ENCODE assay signal across 16 mouse cellular contexts in genomic region chr11:118321500-118321899, GRCm38 (mm10). TPM values are rescaled to one million over a fixed set of nuclear protein-coding genes. Genes with fewer than 3 reads are reported as not detected.
DNase-seq lines count a peak whose midpoint lies in the region; ATAC-seq and TF ChIP-seq lines count a peak whose summit lies in the region.
"Had no signal": no experiment of that assay in that cellular context is flagged by ENCODE, and none has a peak within 500 bp of the region (broad histone marks: within the 10 kb centered on the region; RNA-seq: fewer than 3 reads in every experiment).

No protein-coding gene starts in this region.

- no peaks in the 10 kb centered on the region for H3K27me3 ChIP-seq in embryonic facial prominence, embryonic 13.5 days
- no peaks in the 10 kb centered on the region for H3K27me3 ChIP-seq in embryonic facial prominence, embryonic 10.5 days (replicated peaks; ENCODE audit: low read depth, poor library complexity, severe bottlenecking)
- no peaks in the 10 kb centered on the region for H3K27me3 ChIP-seq in kidney, postnatal 0 days (ENCODE audit: insufficient read depth, low read length)
- H3K27me3 ChIP-seq in hindbrain, embryonic 14.5 days (ENCODE audit: control insufficient read depth, insufficient read depth, low read length): no peaks in the 10 kb centered on the region
- H3K27me3 ChIP-seq in myocyte (ENCODE audit: control insufficient read depth, insufficient read depth, insufficient read length): no peaks in the 10 kb centered on the region
- H3K27me3 ChIP-seq in stomach, postnatal 0 days (ENCODE audit: control insufficient read depth, insufficient read depth, low read length): no peaks in the 10 kb centered on the region
- H3K27me3 ChIP-seq: heart, embryonic 15.5 days; liver, embryonic 13.5 days; neural tube, embryonic 12.5 days had no signal

- peaks cover 47% of the 10 kb centered on the region for H3K79me2 ChIP-seq in myocyte (ENCODE audit: control insufficient read depth, insufficient read depth)

- H3K4me1 ChIP-seq in embryonic facial prominence, embryonic 13.5 days: peaks cover 40% of the 10 kb centered on the region
- H3K4me1 ChIP-seq in embryonic facial prominence, embryonic 10.5 days: peaks cover 37% of the 10 kb centered on the region
- H3K4me1 ChIP-seq in kidney, postnatal 0 days (replicated peaks; ENCODE audit: insufficient read depth, low read length): peaks cover 3% of the 10 kb centered on the region; the same call in 1 of the 2 replicates
- peaks cover 15% of the 10 kb centered on the region for H3K4me1 ChIP-seq in hindbrain, embryonic 14.5 days (replicated peaks; ENCODE audit: control insufficient read depth, insufficient read depth, low read length)
- H3K4me1 ChIP-seq in stomach, postnatal 0 days (replicated peaks; ENCODE audit: control insufficient read depth, insufficient read depth): no peaks in the 10 kb centered on the region

- no peak for TF ChIP-seq CTCF in kidney, postnatal 0 days (IDR thresholded peaks at IDR 0.05; ENCODE audit: low read depth)
- TF ChIP-seq CTCF in stomach, postnatal 0 days (IDR thresholded peaks at IDR 0.05; ENCODE audit: low read depth): no peak

- no peak overlapping the region for H3K4me3 ChIP-seq in embryonic facial prominence, embryonic 13.5 days
- H3K4me3 ChIP-seq in embryonic facial prominence, embryonic 10.5 days: no peak overlapping the region
- H3K4me3 ChIP-seq in kidney, postnatal 0 days (replicated peaks; ENCODE audit: low read depth, low read length): no peak overlapping the region
- no peak overlapping the region for H3K4me3 ChIP-seq in hindbrain, embryonic 14.5 days (replicated peaks; ENCODE audit: low read length)
- no peak overlapping the region for H3K4me3 ChIP-seq in myocyte
- H3K4me3 ChIP-seq in stomach, postnatal 0 days (ENCODE audit: low read depth, low read length): no peak overlapping the region
- H3K4me3 ChIP-seq: heart, embryonic 15.5 days; left cerebral cortex, adult 2 months; liver, embryonic 13.5 days; neural tube, embryonic 12.5 days had no signal

- no peak for DNase-seq in embryonic facial prominence, embryonic 10.5 days (ENCODE audit: low spot score)
- peak; percentile 67 for DNase-seq in kidney, postnatal 0 days (ENCODE audit: low spot score)
- DNase-seq in kidney, adult 8-10 months: no peak
- peak; percentile 45 for DNase-seq in hindbrain, embryonic 14.5 days (ENCODE audit: low spot score)
- DNase-seq in stomach, postnatal 0 days (ENCODE audit: low spot score): no peak
- no peak for DNase-seq in yolk sac, embryonic 10.5 days (ENCODE audit: low spot score)
- DNase-seq: cerebellum, adult 18-20 months; gastrocnemius, postnatal 25 days; liver, embryonic 13.5 days; lung, postnatal 10 days had no signal

- ATAC-seq in embryonic facial prominence, embryonic 13.5 days (ENCODE audit: insufficient number of reproducible peaks, insufficient read depth, low FRiP score, low TSS enrichment, low read depth): no peak
- peak; percentile 18; the same call in 1 of the 2 replicates for ATAC-seq in kidney, postnatal 0 days (replicated peaks; ENCODE audit: low FRiP score, low read depth)
- ATAC-seq in hindbrain, embryonic 14.5 days (ENCODE audit: low FRiP score): no peak
- ATAC-seq in stomach, postnatal 0 days (ENCODE audit: low FRiP score, low TSS enrichment): no peak

- H3K27ac ChIP-seq in embryonic facial prominence, embryonic 13.5 days: peak overlapping the region; percentile 23; the same call in 1 of the 2 replicates
- H3K27ac ChIP-seq in embryonic facial prominence, embryonic 10.5 days (replicated peaks): no peak overlapping the region
- 0 out of 2 replicates have a peak overlapping the region, but pooled peaks have one; percentile 20 for H3K27ac ChIP-seq in kidney, postnatal 0 days
- H3K27ac ChIP-seq in hindbrain, embryonic 14.5 days: no peak overlapping the region
- no peak overlapping the region; the same call in 1 of the 2 replicates for H3K27ac ChIP-seq in stomach, postnatal 0 days (replicated peaks)
- H3K27ac ChIP-seq: heart, embryonic 15.5 days; left cerebral cortex, adult 2 months; liver, embryonic 13.5 days; neural tube, embryonic 12.5 days had no signal

- H3K9me3 ChIP-seq in embryonic facial prominence, embryonic 13.5 days: no peaks in the 10 kb centered on the region
- no peaks in the 10 kb centered on the region for H3K9me3 ChIP-seq in embryonic facial prominence, embryonic 10.5 days
- H3K9me3 ChIP-seq in kidney, postnatal 0 days (replicated peaks; ENCODE audit: low read length): no peaks in the 10 kb centered on the region
- no peaks in the 10 kb centered on the region for H3K9me3 ChIP-seq in hindbrain, embryonic 14.5 days (ENCODE audit: control insufficient read depth, low read length)
- H3K9me3 ChIP-seq in stomach, postnatal 0 days (ENCODE audit: control insufficient read depth, low read length): no peaks in the 10 kb centered on the region
- H3K9me3 ChIP-seq: heart, embryonic 15.5 days; liver, embryonic 13.5 days; neural tube, embryonic 12.5 days had no signal

- H3ac ChIP-seq in myocyte (ENCODE audit: control insufficient read depth, insufficient read length): no peak overlapping the region

- H3K9ac ChIP-seq in embryonic facial prominence, embryonic 13.5 days: no peak overlapping the region
- H3K9ac ChIP-seq in kidney, postnatal 0 days (ENCODE audit: low read depth, low read length): no peak overlapping the region
- no peak overlapping the region for H3K9ac ChIP-seq in hindbrain, embryonic 14.5 days
- no peak overlapping the region for H3K9ac ChIP-seq in stomach, postnatal 0 days (ENCODE audit: low read length)
- H3K9ac ChIP-seq: heart, embryonic 15.5 days; liver, embryonic 13.5 days; neural tube, embryonic 12.5 days had no signal

- H3K4me2 ChIP-seq in embryonic facial prominence, embryonic 13.5 days: no peak overlapping the region
- H3K4me2 ChIP-seq in kidney, postnatal 0 days (ENCODE audit: low read length): no peak overlapping the region
- H3K4me2 ChIP-seq in hindbrain, embryonic 14.5 days (replicated peaks): no peak overlapping the region
- peak overlapping the region; percentile 57 for H3K4me2 ChIP-seq in myocyte (ENCODE audit: low read depth)
- H3K4me2 ChIP-seq in stomach, postnatal 0 days (replicated peaks; ENCODE audit: low read depth): no peak overlapping the region
- H3K4me2 ChIP-seq: heart, embryonic 15.5 days; liver, embryonic 13.5 days; neural tube, embryonic 12.5 days had no signal

- peak; percentile 5 for TF ChIP-seq POLR2A in myocyte (IDR thresholded peaks at IDR 0.05; ENCODE audit: insufficient read length, low read depth)

- WGBS in embryonic facial prominence, embryonic 13.5 days: 77% methylated on average over 7 of the region's 7 CpGs
- WGBS in embryonic facial prominence, embryonic 10.5 days: 84% methylated on average over 7 of the region's 7 CpGs
- WGBS in kidney, postnatal 0 days: 45% methylated on average over 7 of the region's 7 CpGs
- WGBS in hindbrain, embryonic 14.5 days: 58% methylated on average over 7 of the region's 7 CpGs
- 84% methylated on average over 7 of the region's 7 CpGs for WGBS in stomach, postnatal 0 days

- no peak for TF ChIP-seq EP300 in stomach, postnatal 0 days (optimal IDR thresholded peaks at IDR 0.05)

- H3K36me3 ChIP-seq in embryonic facial prominence, embryonic 13.5 days: peaks cover 45% of the 10 kb centered on the region
- H3K36me3 ChIP-seq in embryonic facial prominence, embryonic 10.5 days (replicated peaks): peaks cover 59% of the 10 kb centered on the region
- 0 out of 2 replicates have a peak, but pooled peaks cover 14% of the 10 kb centered on the region for H3K36me3 ChIP-seq in kidney, postnatal 0 days (ENCODE audit: insufficient read depth, low read length)
- H3K36me3 ChIP-seq in hindbrain, embryonic 14.5 days (replicated peaks; ENCODE audit: control insufficient read depth, insufficient read depth): 0 out of 2 replicates have a peak, but pooled peaks cover 5% of the 10 kb centered on the region
- H3K36me3 ChIP-seq in myocyte (ENCODE audit: control insufficient read depth, insufficient read depth): peaks cover 29% of the 10 kb centered on the region
- no peaks in the 10 kb centered on the region; the same call in 1 of the 2 replicates for H3K36me3 ChIP-seq in stomach, postnatal 0 days (ENCODE audit: control insufficient read depth, insufficient read depth, low read length)
- H3K36me3 ChIP-seq: liver, embryonic 13.5 days had no signal

TF ChIP-seq in myocyte, 11 proteins besides CTCF, POLR2A, EP300 and RAD21 (continues in another document):
- TF ChIP-seq MAX (IDR thresholded peaks at IDR 0.05; ENCODE audit: low read depth): no peak
- TF ChIP-seq SRF (IDR thresholded peaks at IDR 0.05; ENCODE audit: control insufficient read depth, insufficient read length, low read depth): no peak
- no peak for TF ChIP-seq E2F4 (IDR thresholded peaks at IDR 0.05; ENCODE audit: insufficient read depth)
- no peak for TF ChIP-seq CEBPB (IDR thresholded peaks at IDR 0.05; ENCODE audit: insufficient read depth, poor library complexity, severe bottlenecking)

RNA-seq across cellular contexts. Expression of gene Cep295nl, which starts 20.8 kb away (rescaled TPM):
- 0.58 and 0.74 TPM in 2 replicates for polyA plus RNA-seq in embryonic facial prominence, embryonic 13.5 days (2015; fragmentation: Nextera tagmentation; extraction: Ambion mirVana)
- 0.13 and 0.56 TPM in 2 replicates for polyA plus RNA-seq in embryonic facial prominence, embryonic 10.5 days (2016; fragmentation: Nextera tagmentation; extraction: Ambion mirVana)
- polyA plus RNA-seq in kidney, postnatal 0 days (2015; fragmentation: Nextera tagmentation; extraction: Ambion mirVana): 0.46 and 0.54 TPM in 2 replicates
- polyA plus RNA-seq in hindbrain, embryonic 14.5 days (2014; fragmentation: Nextera tagmentation; extraction: Ambion mirVana): 0.17 TPM in 1 of 2 replicates, not detected in the other
- polyA plus RNA-seq in myocyte (2012; fragmentation: generic; extraction: Trizol): 0.60 TPM
- polyA plus RNA-seq in stomach, postnatal 0 days (2015; fragmentation: Nextera tagmentation; extraction: Ambion mirVana): 0.51 and 0.53 TPM in 2 replicates
- polyA plus RNA-seq: large intestine, adult 2 months; liver, embryonic 13.5 days had no signal

RNA-seq across cellular contexts. Expression of gene Usp36, which starts 31.5 kb away (rescaled TPM):
- polyA plus RNA-seq in embryonic facial prominence, embryonic 13.5 days (2015; fragmentation: Nextera tagmentation; extraction: Ambion mirVana): 22.8 and 24.0 TPM in 2 replicates
- polyA plus RNA-seq in embryonic facial prominence, embryonic 10.5 days (2016; fragmentation: Nextera tagmentation; extraction: Ambion mirVana): 24.1 and 24.2 TPM in 2 replicates
- 10.9 and 11.9 TPM in 2 replicates for polyA plus RNA-seq in kidney, postnatal 0 days (2015; fragmentation: Nextera tagmentation; extraction: Ambion mirVana)
- polyA plus RNA-seq in hindbrain, embryonic 14.5 days (2014; fragmentation: Nextera tagmentation; extraction: Ambion mirVana): 11.9 and 13.6 TPM in 2 replicates
- 19.5 TPM for polyA plus RNA-seq in myocyte (2012; fragmentation: generic; extraction: Trizol)
- 8.1 and 8.9 TPM in 2 replicates for polyA plus RNA-seq in stomach, postnatal 0 days (2015; fragmentation: Nextera tagmentation; extraction: Ambion mirVana)

RNA-seq across cellular contexts. Expression of gene Timp2, which starts 34.0 kb away (rescaled TPM):
- 117 and 132 TPM in 2 replicates for polyA plus RNA-seq in embryonic facial prominence, embryonic 13.5 days (2015; fragmentation: Nextera tagmentation; extraction: Ambion mirVana)
- polyA plus RNA-seq in embryonic facial prominence, embryonic 10.5 days (2016; fragmentation: Nextera tagmentation; extraction: Ambion mirVana): 40.0 and 46.9 TPM in 2 replicates
- polyA plus RNA-seq in kidney, postnatal 0 days (2015; fragmentation: Nextera tagmentation; extraction: Ambion mirVana): 81.0 and 88.4 TPM in 2 replicates
- 94.3 and 114 TPM in 2 replicates for polyA plus RNA-seq in hindbrain, embryonic 14.5 days (2014; fragmentation: Nextera tagmentation; extraction: Ambion mirVana)
- polyA plus RNA-seq in myocyte (2012; fragmentation: generic; extraction: Trizol): 321 TPM
- polyA plus RNA-seq in stomach, postnatal 0 days (2015; fragmentation: Nextera tagmentation; extraction: Ambion mirVana): 72.7 and 77.2 TPM in 2 replicates

Comparison
In these comparisons a context has a peak if more than half of its experiments do, and no peak if none do; other contexts are left out.
1. H3K27ac ChIP-seq: peak in embryonic facial prominence, embryonic 13.5 days (single experiment) and kidney, postnatal 0 days (single experiment); none in embryonic facial prominence, embryonic 10.5 days (single experiment), hindbrain, embryonic 14.5 days (single experiment) and stomach, postnatal 0 days (single experiment).
2. DNase-seq: peak in kidney, postnatal 0 days (single experiment) and hindbrain, embryonic 14.5 days (single experiment); none in embryonic facial prominence, embryonic 10.5 days (single experiment), kidney, adult 8-10 months (0 of 2), stomach, postnatal 0 days (single experiment) and yolk sac, embryonic 10.5 days (single experiment).